Mouse (Mus musculus) midbrain, embryonic 15.5 days (tissue): ENCODE measurements around the gene Galnt16. TPM values are rescaled to one million over a fixed set of nuclear protein-coding genes. Genes with fewer than 3 reads are reported as not detected.

Source experiments
- ATAC-seq: fragments of 200-750 bp; cut with Nextera tagmentation; replicated peaks from 2 replicates; pipeline ENCODE4 v1.8.0; 2017; ENCODE audit warnings: moderate TSS enrichment
- H3K27ac ChIP-seq: fragments of 300-500 bp; sonication (generic); 2 replicates; pipeline ENCODE4 v1.5.1; 2015; ENCODE audit warnings: mild to moderate bottlenecking, inconsistent platforms
- H3K27me3 ChIP-seq: fragments of 300-500 bp; sonication (generic); replicated peaks from 2 replicates; pipeline ENCODE4 v1.6.1; 2015; ENCODE audit warnings: inconsistent platforms
- H3K36me3 ChIP-seq: fragments of 300-500 bp; sonication (generic); replicated peaks from 2 replicates; pipeline ENCODE4 v1.6.1; 2015; ENCODE audit warnings: inconsistent platforms
- H3K4me1 ChIP-seq: fragments of 300-500 bp; sonication (generic); 2 replicates; pipeline ENCODE4 v1.6.1; 2015; ENCODE audit warnings: inconsistent platforms
- H3K4me2 ChIP-seq: fragments of 300-500 bp; sonication (generic); 2 replicates; pipeline ENCODE4 v1.6.1; 2015; ENCODE audit warnings: inconsistent platforms, mild to moderate bottlenecking, moderate library complexity
- H3K4me3 ChIP-seq: fragments of 300-500 bp; sonication (generic); 2 replicates; pipeline ENCODE4 v1.5.1; 2015; ENCODE audit warnings: mild to moderate bottlenecking, inconsistent platforms
- H3K9ac ChIP-seq: fragments of 300-500 bp; sonication (generic); 2 replicates; pipeline ENCODE4 v1.6.1; 2015; ENCODE audit warnings: mild to moderate bottlenecking, inconsistent platforms
- H3K9me3 ChIP-seq: fragments of 300-500 bp; sonication (generic); 2 replicates; pipeline ENCODE4 v1.6.1; 2016; ENCODE audit warnings: inconsistent platforms
- WGBS: fragments of 180-500 bp; shearing (Covaris S2); methylation state at CpG from one replicate; pipeline ENCODE4 v1.1.7; 2015; ENCODE audit warnings: mixed read lengths; 5-methylcytosine and 5-hydroxymethylcytosine counted together
- polyA plus RNA-seq: library from polyadenylated mRNA; unstranded; fragments of >200 nt; fragmentation: Nextera tagmentation; extraction: Ambion mirVana; gene quantifications from 2 replicates; pipeline ENCODE4 v1.2.1, GENCODE M21; 2015

Galnt16 gene
- polyA plus RNA-seq, 1 experiment from 2014 or later = 42.4 TPM

- Histone ChIP-seq H3K9me3 (no peaks in the 10 kb centered on the region), H3K27me3 (no peaks in the 10 kb centered on the region), H3K36me3 (no peaks in the 10 kb centered on the region), H3K4me1 (peaks cover 15% of the 10 kb centered on the region), H3K27ac (peak overlapping the region; percentile 71), H3K4me3 (no peak overlapping the region), H3K4me2 (peak overlapping the region; percentile 21), H3K9ac (0 out of 2 replicates have a peak overlapping the region, but pooled peaks have one; percentile 18)
- peak; percentile 45; the same call in 1 of the 2 replicates for ATAC-seq
- 25% methylated on average over 15 of the region's 15 CpGs for WGBS
These were observed 56.8 kb downstream of the Galnt16 start for GRCm38 (mm10) chr12:80574825-80575371.

- 76% methylated on average over 5 of the region's 5 CpGs for WGBS
- H3K4me2 ChIP-seq = no peak overlapping the region
- no peaks in the 10 kb centered on the region for H3K9me3 ChIP-seq
- H3K9ac ChIP-seq = no peak overlapping the region
- no peaks in the 10 kb centered on the region for H3K27me3 ChIP-seq
- H3K27ac ChIP-seq = no peak overlapping the region
- H3K4me3 ChIP-seq = no peak overlapping the region
- peaks cover 6% of the 10 kb centered on the region; the same call in 1 of the 2 replicates for H3K36me3 ChIP-seq
- ATAC-seq = no peak
- H3K4me1 ChIP-seq = peaks cover 15% of the 10 kb centered on the region
These were observed 59.0 kb downstream of the Galnt16 start for GRCm38 (mm10) chr12:80577049-80577448.

- Histone ChIP-seq H3K4me2 (no peak overlapping the region), H3K36me3 (peaks cover 14% of the 10 kb centered on the region), H3K27me3 (no peaks in the 10 kb centered on the region), H3K4me3 (no peak overlapping the region), H3K9me3 (no peaks in the 10 kb centered on the region), H3K27ac (no peak overlapping the region), H3K9ac (no peak overlapping the region), H3K4me1 (no peaks in the 10 kb centered on the region)
- WGBS = 80% methylated on average over 5 of the region's 5 CpGs
- ATAC-seq = no peak
These were observed 63.3 kb downstream of the Galnt16 start for GRCm38 (mm10) chr12:80581357-80581756.

GRCm38 (mm10) chr12:80584973-80585372 lies 66.9 kb downstream of the Galnt16 start:
- Histone ChIP-seq H3K36me3 (peaks cover 14% of the 10 kb centered on the region), H3K4me1 (no peaks in the 10 kb centered on the region), H3K4me2 (no peak overlapping the region), H3K9me3 (no peaks in the 10 kb centered on the region), H3K27ac (0 out of 2 replicates have a peak overlapping the region, but pooled peaks have one; percentile 12), H3K4me3 (no peak overlapping the region), H3K9ac (no peak overlapping the region), H3K27me3 (no peaks in the 10 kb centered on the region)
- ATAC-seq = no peak
- WGBS = 38% methylated on average over 2 of the region's 2 CpGs

GRCm38 (mm10) chr12:80594141-80594540 lies 76.1 kb downstream of the Galnt16 start:
- 0 out of 2 replicates have a peak, but pooled peaks cover 2% of the 10 kb centered on the region for H3K36me3 ChIP-seq
- no peak overlapping the region for H3K4me2 ChIP-seq
- no peak for ATAC-seq
- no peaks in the 10 kb centered on the region for H3K4me1 ChIP-seq
- H3K9me3 ChIP-seq = no peaks in the 10 kb centered on the region
- no peak overlapping the region for H3K4me3 ChIP-seq
- H3K27ac ChIP-seq = no peak overlapping the region
- WGBS = 86% methylated on average over 4 of the region's 4 CpGs
- H3K9ac ChIP-seq = no peak overlapping the region
- H3K27me3 ChIP-seq = no peaks in the 10 kb centered on the region

- 0 out of 2 replicates have a peak, but pooled peaks cover 2% of the 10 kb centered on the region for H3K36me3 ChIP-seq
- no peak overlapping the region for H3K27ac ChIP-seq
- H3K4me2 ChIP-seq = no peak overlapping the region
- no peaks in the 10 kb centered on the region for H3K27me3 ChIP-seq
- H3K9ac ChIP-seq = no peak overlapping the region
- no peaks in the 10 kb centered on the region for H3K4me1 ChIP-seq
- no peaks in the 10 kb centered on the region for H3K9me3 ChIP-seq
- 93% methylated on average over 4 of the region's 4 CpGs for WGBS
- ATAC-seq = no peak
- H3K4me3 ChIP-seq = no peak overlapping the region
These were observed 76.7 kb downstream of the Galnt16 start for GRCm38 (mm10) chr12:80594781-80595180.

- no peak for ATAC-seq
- H3K4me2 ChIP-seq = no peak overlapping the region
- H3K36me3 ChIP-seq = 0 out of 2 replicates have a peak, but pooled peaks cover 2% of the 10 kb centered on the region
- no peaks in the 10 kb centered on the region for H3K27me3 ChIP-seq
- no peak overlapping the region for H3K27ac ChIP-seq
- H3K4me3 ChIP-seq = no peak overlapping the region
- no peaks in the 10 kb centered on the region for H3K4me1 ChIP-seq
- H3K9ac ChIP-seq = no peak overlapping the region
- 91% methylated on average over 4 of the region's 4 CpGs for WGBS
- no peaks in the 10 kb centered on the region for H3K9me3 ChIP-seq
These were observed 77.5 kb downstream of the Galnt16 start for GRCm38 (mm10) chr12:80595566-80595965.

- no peak for ATAC-seq
- no peak overlapping the region for H3K4me2 ChIP-seq
- 0 out of 2 replicates have a peak, but pooled peaks cover 2% of the 10 kb centered on the region for H3K36me3 ChIP-seq
- H3K27ac ChIP-seq = no peak overlapping the region
- 80% methylated on average over 4 of the region's 4 CpGs for WGBS
- no peaks in the 10 kb centered on the region for H3K4me1 ChIP-seq
- H3K27me3 ChIP-seq = no peaks in the 10 kb centered on the region
- no peak overlapping the region for H3K4me3 ChIP-seq
- H3K9ac ChIP-seq = no peak overlapping the region
- no peaks in the 10 kb centered on the region for H3K9me3 ChIP-seq
These were observed 77.9 kb downstream of the Galnt16 start for GRCm38 (mm10) chr12:80595968-80596367.

GRCm38 (mm10) chr12:80598236-80598635 lies 80.2 kb downstream of the Galnt16 start:
- no peak for ATAC-seq
- Histone ChIP-seq H3K9me3 (no peaks in the 10 kb centered on the region), H3K36me3 (0 out of 2 replicates have a peak, but pooled peaks cover 2% of the 10 kb centered on the region), H3K4me3 (no peak overlapping the region), H3K27me3 (no peaks in the 10 kb centered on the region), H3K9ac (no peak overlapping the region), H3K4me1 (no peaks in the 10 kb centered on the region), H3K4me2 (no peak overlapping the region), H3K27ac (peak overlapping the region; percentile 6; the same call in 1 of the 2 replicates)
- 35% methylated on average over 7 of the region's 7 CpGs for WGBS

- Histone ChIP-seq H3K4me1 (no peaks in the 10 kb centered on the region), H3K9ac (no peak overlapping the region), H3K4me3 (no peak overlapping the region), H3K9me3 (no peaks in the 10 kb centered on the region), H3K36me3 (0 out of 2 replicates have a peak, but pooled peaks cover under 1% of the 10 kb centered on the region), H3K27me3 (no peaks in the 10 kb centered on the region), H3K4me2 (no peak overlapping the region), H3K27ac (peak overlapping the region; percentile 6; the same call in 1 of the 2 replicates)
- ATAC-seq = peak; percentile 47
- WGBS = 36% methylated on average over 6 of the region's 6 CpGs
These were observed 80.7 kb downstream of the Galnt16 start for GRCm38 (mm10) chr12:80598756-80599155.

- peaks cover 7% of the 10 kb centered on the region; the same call in 1 of the 2 replicates for H3K4me1 ChIP-seq
- no peak for ATAC-seq
- 85% methylated on average over 9 of the region's 9 CpGs for WGBS
- no peaks in the 10 kb centered on the region for H3K27me3 ChIP-seq
- H3K9me3 ChIP-seq = no peaks in the 10 kb centered on the region
- H3K4me2 ChIP-seq = no peak overlapping the region
- no peak overlapping the region for H3K9ac ChIP-seq
- H3K27ac ChIP-seq = no peak overlapping the region
- H3K36me3 ChIP-seq = no peaks in the 10 kb centered on the region; the same call in 1 of the 2 replicates
- no peak overlapping the region for H3K4me3 ChIP-seq
These were observed 83.7 kb downstream of the Galnt16 start for GRCm38 (mm10) chr12:80601597-80602269.

- Histone ChIP-seq H3K27me3 (no peaks in the 10 kb centered on the region), H3K4me1 (peaks cover 7% of the 10 kb centered on the region; the same call in 1 of the 2 replicates), H3K9me3 (no peaks in the 10 kb centered on the region), H3K4me3 (no peak overlapping the region), H3K27ac (no peak overlapping the region), H3K9ac (no peak overlapping the region), H3K4me2 (no peak overlapping the region), H3K36me3 (no peaks in the 10 kb centered on the region; the same call in 1 of the 2 replicates)
- WGBS = 95% methylated on average over 5 of the region's 5 CpGs
- no peak for ATAC-seq
These were observed 84.4 kb downstream of the Galnt16 start for GRCm38 (mm10) chr12:80602432-80602831.
